Mouse (Mus musculus): ENCODE results near the gene Fkbp15.

Gene Fkbp15

GRCm38 (mm10) chr4:62314516-62314915 is 45.8 kb downstream of the Fkbp15 start:
- no peak for DNase-seq

- no peak for DNase-seq
Observed at GRCm38 (mm10) chr4:62313641-62314211, 46.6 kb downstream of the Fkbp15 start.

GRCm38 (mm10) chr4:62312821-62313220 is 47.5 kb downstream of the Fkbp15 start:
- DNase-seq = no peak

GRCm38 (mm10) chr4:62308406-62308805 is 51.9 kb downstream of the Fkbp15 start:
- DNase-seq = peak; percentile 32

- no peak for DNase-seq
Observed at GRCm38 (mm10) chr4:62306840-62307239, 53.5 kb downstream of the Fkbp15 start.

GRCm38 (mm10) chr4:62306301-62306700 is 54.0 kb downstream of the Fkbp15 start:
- no peak for DNase-seq

GRCm38 (mm10) chr4:62303288-62303687 is 57.1 kb downstream of the Fkbp15 start:
- DNase-seq = no peak

GRCm38 (mm10) chr4:62302795-62303194 is 57.6 kb downstream of the Fkbp15 start:
- no peak for DNase-seq

GRCm38 (mm10) chr4:62300001-62300400 is 60.3 kb downstream of the Fkbp15 start:
- DNase-seq = no peak

GRCm38 (mm10) chr4:62297280-62298130 is 62.8 kb downstream of the Fkbp15 start:
- DNase-seq = no peak

GRCm38 (mm10) chr4:62294741-62295140 is 65.6 kb downstream of the Fkbp15 start:
- no peak for DNase-seq

GRCm38 (mm10) chr4:62293219-62293861 is 67.0 kb downstream of the Fkbp15 start:
- DNase-seq = peak; percentile 25

GRCm38 (mm10) chr4:62292461-62293180 is 67.7 kb downstream of the Fkbp15 start:
- DNase-seq = peak; percentile 19

GRCm38 (mm10) chr4:62290816-62291505 is 69.4 kb downstream of the Fkbp15 start:
- DNase-seq = peak; percentile 15

GRCm38 (mm10) chr4:62289226-62289625 is 71.1 kb downstream of the Fkbp15 start:
- peak; percentile 1 for DNase-seq

GRCm38 (mm10) chr4:62286992-62287900 is 73.1 kb downstream of the Fkbp15 start:
- DNase-seq = peak; percentile 26

- DNase-seq = peak; percentile 86
Observed at GRCm38 (mm10) chr4:62286257-62286991, 73.9 kb downstream of the Fkbp15 start.

GRCm38 (mm10) chr4:62285576-62285975 is 74.8 kb downstream of the Fkbp15 start:
- DNase-seq = peak; percentile 1

- DNase-seq = peak; percentile 0
Observed at GRCm38 (mm10) chr4:62282969-62283368, 77.4 kb downstream of the Fkbp15 start.

- no peak for DNase-seq
Observed at GRCm38 (mm10) chr4:62281319-62281718, 79.0 kb downstream of the Fkbp15 start.

- DNase-seq = no peak
Observed at GRCm38 (mm10) chr4:62278081-62278480, 82.3 kb downstream of the Fkbp15 start.
